Mouse (Mus musculus): Measurements from ENCODE around the gene Evx2.

The Evx2 gene

DNA sequence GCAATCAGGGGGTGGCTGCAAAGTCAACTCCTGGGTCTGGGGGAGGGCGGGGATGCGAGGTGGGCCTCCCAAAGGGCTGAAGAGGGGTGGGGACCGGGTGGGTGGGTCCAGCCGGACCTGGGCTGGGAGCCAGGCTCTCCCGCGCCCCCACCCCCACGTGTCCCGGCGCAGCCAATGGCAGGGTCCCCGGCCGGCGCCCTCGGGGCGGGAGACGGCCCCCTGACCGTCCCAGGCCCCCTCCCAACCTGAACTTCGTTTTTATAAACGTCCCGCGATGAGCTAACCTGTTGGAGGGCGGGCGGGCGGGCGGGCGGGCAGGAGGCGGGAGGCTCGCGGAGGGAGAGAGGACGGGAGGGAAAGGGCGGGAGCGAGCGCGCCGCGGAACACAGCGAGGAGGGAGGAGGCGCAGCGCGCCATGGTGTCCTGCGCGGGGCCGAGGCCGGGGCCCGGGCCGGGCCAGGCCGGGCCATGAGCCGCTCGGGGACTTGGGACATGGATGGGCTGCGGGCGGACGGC is 8.5 kb upstream of the Evx2 start, which contains the start of gene Hoxd13:
Gene Hoxd13 (plus strand): TSS at position 469 of the 516 bp plus-strand sequence.
- TF ChIP-seq GATA4 (IDR thresholded peaks at IDR 0.05; ENCODE audit: insufficient replicate concordance, low read length): no peak

DNA sequence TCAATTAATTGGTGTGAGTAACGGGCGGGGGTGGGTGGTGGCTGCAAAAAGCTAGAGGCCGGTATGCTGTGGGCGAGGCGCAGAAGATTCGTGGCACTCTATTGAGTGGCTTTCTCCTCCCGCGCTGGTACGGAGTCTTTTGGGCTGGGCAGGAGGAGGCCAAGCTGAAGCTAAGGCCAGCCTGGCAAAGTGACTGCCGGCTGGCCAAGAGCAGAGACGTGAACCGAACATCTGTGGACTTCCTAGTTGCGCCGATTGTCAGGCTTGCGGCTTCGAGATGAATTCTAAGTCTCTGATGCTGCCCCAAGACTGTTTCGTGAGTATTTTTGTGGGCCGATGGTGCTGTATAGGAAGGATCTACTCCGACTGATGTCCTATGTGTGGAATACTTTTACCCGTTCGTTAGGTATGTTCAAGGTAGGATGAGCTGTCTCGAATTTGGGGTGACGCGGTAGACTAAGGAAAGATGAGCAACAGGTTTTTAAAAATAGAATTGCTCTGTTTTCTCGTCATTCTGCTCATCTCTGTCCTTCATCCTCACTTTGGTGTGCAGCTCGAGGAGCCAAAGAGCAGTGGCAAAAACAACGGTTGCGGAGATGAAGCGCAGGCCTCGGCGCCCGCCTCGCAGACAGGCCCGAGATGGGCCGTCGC is 8.0 kb upstream of the Evx2 start:
- TF ChIP-seq GATA4 (IDR thresholded peaks at IDR 0.05; ENCODE audit: insufficient replicate concordance, low read length): no peak

DNA sequence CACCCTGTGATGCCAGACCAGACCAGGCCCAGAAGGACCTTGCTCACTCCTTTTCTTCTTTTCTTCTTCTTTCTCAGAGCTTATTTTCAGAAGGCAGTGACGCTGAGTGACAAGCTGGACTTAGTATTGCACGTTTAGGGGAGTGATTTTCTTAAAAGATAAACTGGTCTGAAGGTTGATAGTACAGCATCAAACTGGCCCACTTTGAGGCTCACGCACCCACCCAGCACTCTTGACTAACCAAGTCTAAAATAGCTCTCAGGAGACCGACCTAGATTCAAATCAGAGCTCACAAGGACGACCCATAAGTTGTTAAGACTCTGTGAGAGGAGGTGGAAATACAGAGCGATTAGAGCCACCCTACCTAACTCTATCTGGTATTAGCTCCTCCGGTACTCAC is 7.1 kb upstream of the Evx2 start:
- no peak for TF ChIP-seq GATA4 (IDR thresholded peaks at IDR 0.05; ENCODE audit: insufficient replicate concordance, low read length)

DNA sequence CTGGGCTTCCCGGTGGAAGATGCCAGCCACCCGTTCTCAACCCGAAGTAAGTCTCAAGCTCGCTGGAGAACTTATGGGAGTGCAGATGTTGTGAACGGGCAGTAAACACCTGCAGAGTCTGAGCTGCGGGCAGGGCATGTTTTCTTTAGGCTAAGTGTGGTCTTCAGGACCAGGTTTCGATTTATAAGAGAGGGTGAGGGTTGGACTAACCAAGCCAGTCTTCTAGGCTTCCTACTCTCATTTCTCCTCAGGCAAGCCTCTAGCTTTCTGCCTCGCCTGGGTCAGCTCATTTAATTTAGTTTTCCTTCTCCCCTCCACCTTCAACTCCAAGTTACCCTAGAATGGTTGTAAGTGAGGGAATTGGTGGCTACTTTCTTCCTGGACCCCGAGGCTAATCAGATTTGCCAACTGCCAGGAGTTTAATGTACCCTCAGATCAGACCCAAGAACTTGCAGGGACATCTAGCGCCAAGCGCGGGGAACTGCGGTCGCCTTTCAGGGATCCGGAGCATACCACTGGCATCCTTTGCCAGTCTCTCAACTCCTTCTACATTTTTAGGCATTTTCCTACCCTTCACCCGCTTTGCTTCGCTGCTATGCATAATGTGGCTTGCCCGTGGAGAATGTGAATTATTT is 4.1 kb upstream of the Evx2 start:
- TF ChIP-seq GATA4 (IDR thresholded peaks at IDR 0.05; ENCODE audit: insufficient replicate concordance, low read length): no peak

DNA sequence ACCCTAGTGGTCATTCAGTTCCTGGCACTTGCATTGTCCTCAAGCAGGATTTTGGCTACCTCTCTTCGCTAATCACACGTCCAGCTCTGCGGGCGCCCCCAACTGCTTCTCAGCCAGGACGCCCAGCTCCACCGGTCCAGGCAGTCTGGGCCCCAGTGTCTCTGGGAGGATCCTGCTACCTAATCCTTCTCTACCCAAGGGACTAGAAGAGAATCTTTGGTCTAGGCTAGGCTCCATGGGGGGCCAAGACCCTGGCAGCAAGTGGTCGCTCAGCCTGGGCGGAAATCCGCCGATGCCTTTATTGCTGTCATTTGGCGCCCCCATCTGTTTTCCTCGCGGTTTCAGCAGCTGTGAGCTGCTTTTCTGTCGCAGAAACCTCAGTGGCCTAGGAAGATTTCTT is 2.3 kb upstream of the Evx2 start:
- TF ChIP-seq GATA4 (IDR thresholded peaks at IDR 0.05; ENCODE audit: insufficient replicate concordance, low read length): no peak

DNA sequence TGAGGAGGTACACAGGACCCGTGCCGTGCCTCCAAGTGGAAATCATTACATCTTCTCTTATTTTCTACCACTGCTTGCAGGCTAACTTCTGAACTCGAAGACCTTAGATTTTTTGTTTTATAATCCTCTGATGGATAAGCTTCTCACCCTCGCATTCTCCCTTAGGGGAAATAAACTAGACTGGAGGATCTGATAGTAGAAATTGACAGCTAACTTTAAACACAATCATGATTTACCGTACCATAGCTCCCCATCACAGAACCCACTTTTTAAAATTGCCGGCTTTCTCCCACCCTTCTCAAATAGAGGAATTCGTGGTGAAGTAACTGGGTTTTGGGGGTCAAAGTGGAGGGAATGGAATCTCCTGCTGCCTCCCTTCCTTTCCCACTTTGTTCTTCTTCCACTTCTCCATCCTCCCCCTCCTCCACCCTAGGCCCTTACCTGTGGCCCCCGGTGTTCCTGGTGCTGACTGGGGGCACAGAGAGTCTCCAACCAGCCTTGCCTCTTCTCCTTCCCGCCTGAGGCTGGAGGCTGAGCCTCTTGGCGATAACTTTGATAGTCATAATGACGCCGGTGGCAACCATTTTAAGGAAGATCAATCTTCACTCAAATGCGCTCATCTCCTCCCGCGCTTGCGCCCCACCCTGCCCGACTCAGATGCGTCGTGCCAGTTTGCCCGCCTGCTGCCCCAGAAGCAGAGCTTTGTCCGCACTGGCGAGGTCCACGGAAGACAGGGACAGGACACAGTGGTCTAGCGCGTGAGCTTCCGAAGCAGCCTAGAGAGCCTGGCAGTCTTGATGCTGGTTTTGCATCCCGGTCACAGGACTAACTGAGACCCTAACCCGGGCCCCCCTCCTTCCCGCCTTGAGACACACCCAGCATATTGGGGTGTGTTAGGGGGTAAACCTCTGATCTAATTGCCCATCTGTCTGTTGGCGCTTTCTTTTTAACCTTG is 1.3 kb upstream of the Evx2 start:
- TF ChIP-seq GATA4 (IDR thresholded peaks at IDR 0.05; ENCODE audit: insufficient replicate concordance, low read length): no peak

DNA sequence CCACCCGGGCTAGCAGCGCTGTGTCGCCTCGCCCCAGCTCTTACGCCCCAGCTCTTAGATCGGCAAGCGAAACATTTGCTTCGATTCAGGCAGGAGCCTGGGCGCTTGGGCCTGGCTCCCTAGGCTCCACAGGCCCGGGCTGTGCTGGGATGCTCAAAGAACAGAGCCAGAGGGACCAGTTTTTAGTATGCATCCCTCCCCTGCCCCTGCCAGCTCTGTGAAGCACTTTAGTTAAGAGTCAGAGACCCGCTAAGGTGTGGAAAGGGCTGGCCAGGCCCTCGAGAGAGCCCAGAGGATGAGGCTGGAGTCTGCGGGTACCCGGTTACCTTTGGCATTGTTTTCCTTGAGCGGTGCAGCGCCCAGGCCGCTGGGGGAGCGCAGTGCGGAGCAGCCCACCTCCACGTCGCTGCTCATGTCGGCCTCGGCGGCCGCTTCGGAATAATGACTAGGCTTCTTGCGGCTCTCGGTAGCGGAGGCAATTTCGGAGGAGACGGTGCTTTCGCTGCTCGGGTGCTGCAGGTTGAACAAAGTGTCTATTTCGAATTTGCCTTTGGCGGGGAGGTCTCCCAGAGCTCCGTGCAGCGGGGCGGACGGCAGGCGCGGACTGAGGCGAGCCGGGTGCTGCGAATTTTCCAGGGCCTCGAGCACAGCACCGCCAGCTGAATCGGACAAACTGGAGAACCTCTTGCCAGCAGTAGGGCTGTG is 538 bp downstream of the Evx2 start:
- no peak for TF ChIP-seq GATA4 (IDR thresholded peaks at IDR 0.05; ENCODE audit: insufficient replicate concordance, low read length)

DNA sequence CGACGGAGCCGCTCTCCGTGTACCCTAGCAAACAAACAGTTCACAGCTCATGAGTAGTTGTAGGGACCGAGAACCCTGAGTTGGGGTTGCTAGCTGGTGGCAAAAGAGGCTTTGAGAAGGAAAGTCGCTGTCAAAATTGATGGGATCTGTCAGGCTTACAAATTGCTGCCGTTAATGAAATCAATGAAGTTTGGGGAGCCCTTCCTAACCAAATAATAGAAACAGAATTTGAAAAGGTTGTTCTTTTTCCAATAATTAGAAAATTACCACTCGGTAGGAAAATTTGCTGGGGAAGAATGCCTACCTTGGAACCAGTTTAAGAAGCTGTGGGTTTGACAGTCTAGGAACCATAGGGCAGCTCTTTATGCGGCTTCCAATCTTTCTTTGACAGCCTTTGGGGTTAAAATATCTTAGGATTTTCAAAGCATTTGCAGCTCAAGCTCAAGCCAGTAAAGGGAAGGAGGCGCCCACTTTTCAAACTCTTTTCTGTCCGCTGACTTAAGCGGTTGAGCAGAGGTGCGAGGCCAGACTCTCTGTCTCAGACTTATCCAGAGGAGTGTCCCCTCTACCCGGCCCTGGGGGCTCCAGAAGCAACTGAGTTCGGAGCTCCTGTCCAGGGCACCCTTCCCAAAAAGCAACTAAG is 1.2 kb downstream of the Evx2 start:
- TF ChIP-seq GATA4 (IDR thresholded peaks at IDR 0.05; ENCODE audit: insufficient replicate concordance, low read length): no peak

DNA sequence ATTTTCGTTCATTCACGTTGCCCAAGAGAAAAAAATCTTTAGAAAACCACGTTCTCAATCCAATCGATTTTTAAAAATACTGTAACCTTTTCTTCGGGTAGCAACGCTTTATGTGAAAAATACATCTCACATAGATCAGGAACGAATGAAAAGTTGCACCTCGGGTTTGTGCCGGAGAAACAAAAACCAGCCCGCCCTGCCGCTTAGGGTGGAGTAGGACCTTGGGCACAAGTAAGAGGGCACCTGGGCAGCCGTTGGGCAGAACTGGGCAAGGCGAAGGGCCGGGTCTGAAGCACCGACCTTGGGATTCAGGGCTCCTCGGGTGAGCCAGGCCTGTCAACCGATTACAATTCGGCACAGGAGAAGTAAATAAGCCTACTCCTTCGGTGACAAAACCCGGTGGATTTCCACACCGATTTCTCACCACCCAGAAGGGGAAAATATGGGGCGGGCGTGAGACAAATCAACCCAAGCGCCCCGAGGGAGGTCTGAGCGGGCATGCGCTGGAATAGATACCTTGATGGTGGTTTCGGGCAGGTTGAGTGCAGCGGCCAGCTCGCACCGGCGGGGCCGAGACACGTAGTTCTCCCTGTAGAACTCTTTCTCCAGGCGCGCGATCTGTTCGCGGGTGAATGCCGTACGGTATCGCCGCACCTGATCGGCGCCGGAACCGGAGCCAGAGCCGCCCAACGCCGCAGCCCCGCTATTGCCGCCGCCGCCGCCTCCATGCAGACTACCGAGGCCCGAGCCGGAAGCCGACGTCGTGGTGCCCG is 1.9 kb downstream of the Evx2 start:
- no peak for TF ChIP-seq GATA4 (IDR thresholded peaks at IDR 0.05; ENCODE audit: insufficient replicate concordance, low read length)

DNA sequence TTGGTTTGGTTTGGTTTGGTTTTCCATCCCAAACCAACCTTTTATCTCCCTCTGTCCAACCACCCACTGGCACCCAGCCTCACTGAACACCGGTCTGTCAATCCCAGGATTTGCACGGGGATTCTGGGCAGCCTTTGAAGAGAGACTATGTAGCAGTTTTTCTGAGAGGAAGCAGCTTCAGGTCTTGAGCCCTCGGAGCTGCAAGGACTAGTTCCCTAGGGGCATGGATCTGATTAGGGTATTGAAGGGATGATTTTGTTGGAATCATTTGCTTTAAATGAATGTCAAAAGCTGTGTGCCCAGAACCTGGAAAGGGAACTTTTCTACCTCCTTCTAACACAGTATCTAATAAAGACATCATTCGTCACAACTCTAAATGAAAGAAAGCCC is 2.7 kb downstream of the Evx2 start:
- TF ChIP-seq GATA4 (IDR thresholded peaks at IDR 0.05; ENCODE audit: insufficient replicate concordance, low read length): no peak

DNA sequence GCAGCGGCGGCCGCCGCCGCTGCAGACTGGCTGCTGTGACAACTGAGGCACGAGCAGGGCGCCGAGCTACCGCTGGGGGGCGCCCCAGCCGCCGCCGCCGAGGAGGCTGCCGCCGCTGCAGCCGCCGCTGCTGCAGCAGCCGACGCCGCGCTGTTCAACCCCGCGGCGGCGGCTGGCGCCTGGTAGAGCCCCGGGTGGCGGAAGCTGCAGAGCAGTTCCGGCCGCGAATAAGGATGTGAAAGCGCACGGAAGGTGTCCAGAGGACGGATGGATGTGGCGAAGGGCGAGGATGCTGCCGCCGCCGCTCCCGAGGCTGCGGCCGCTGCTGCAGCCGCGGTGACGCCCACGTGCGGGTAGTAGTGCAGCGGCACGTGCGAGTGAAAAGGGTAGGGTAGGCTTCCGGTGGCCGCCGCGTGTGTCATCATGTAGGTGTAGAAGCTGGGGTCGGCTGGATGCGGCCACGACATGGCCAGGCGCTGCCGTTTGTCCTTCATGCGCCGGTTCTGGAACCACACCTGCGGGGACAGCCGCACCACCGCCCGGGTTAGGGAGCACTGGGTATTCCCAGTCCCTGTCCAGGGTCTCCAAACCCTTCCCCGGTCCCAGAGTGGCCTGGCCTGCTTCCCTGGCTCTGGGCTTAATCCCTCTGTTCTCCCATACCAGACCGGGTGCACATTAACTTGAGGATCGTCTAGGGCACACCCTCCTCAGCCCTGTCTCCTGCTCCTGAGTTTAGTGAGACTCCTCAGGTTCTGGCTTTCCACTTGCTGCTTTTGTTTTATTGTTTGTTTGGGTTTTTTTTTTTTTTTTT is 3.3 kb downstream of the Evx2 start:
- no peak for TF ChIP-seq GATA4 (IDR thresholded peaks at IDR 0.05; ENCODE audit: insufficient replicate concordance, low read length)

DNA sequence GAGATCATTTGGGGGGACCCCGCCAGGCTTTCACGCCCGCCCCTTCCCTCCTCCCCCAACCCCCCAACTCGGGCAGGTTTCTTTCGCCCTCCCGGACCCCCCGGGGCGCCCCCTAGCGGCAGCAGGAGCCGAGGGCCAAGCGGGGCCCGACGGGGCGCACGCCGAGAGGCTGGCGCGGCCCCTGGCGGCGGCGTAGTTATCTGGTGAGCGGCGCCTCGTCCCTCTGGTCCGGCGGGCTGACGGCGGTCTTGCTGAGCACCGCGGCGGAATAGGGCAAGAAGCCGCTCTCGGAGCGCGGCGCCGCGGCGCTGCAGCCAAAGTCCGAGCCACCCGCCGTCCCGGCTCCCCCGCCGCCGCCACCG is 4.0 kb downstream of the Evx2 start:
- TF ChIP-seq GATA4 (IDR thresholded peaks at IDR 0.05; ENCODE audit: insufficient replicate concordance, low read length): no peak

DNA sequence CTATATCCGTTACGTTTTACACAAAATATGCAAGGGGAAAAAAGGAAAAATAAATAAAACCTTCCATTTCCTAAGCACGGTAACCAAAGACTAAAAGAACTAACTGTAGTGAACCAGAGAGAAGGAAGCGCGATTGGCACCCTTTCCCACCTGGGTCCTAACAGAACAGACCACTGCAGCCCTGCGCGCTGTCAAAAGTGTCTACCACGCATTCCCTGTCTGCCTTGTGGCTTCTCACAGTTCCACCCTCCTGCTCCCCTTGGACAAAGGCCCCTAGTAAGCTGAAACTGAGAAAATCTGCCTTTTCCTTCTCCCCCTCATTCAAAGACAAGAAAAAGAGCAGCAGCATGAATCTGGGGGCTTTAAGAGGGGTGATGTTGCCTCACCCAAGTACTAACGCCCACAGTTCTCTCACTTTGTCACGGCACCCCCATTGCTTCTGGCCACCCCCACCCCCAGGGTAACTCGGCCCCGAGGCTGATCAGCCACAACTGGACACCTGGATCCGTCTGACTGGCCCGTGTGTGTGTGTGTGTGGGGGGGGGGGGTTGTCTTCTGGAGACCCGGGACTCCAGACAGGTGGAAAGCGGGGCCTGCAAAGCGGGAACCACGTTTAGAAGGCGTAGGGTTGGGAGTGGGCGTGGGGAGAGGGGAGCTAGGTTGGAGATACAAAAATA is 4.5 kb downstream of the Evx2 start:
- no peak for TF ChIP-seq GATA4 (IDR thresholded peaks at IDR 0.05; ENCODE audit: insufficient replicate concordance, low read length)
